Mouse (Mus musculus): ENCODE measurements at regions not wholly inside any gene's neighbourhood (a gene's known extent, or its start where the extent isn't known, plus 50 kb on each side); places are given as distances from the start of the nearest gene placed in this dataset.
A peak's percentile ranks its signal among the peaks of the same experiment; 100 is the strongest.

- WGBS, result 78% methylated on average over 4 of the region's 4 CpGs
- DNase-seq (ENCODE audit: low spot score), result peak; percentile 10
- H3K27ac ChIP-seq (replicated peaks; ENCODE audit: low read depth, low read length), result no peak overlapping the region
- H3K36me3 ChIP-seq (ENCODE audit: control insufficient read depth, insufficient read depth, low read length), result no peaks in the 10 kb centered on the region
- no peaks in the 10 kb centered on the region for H3K9me3 ChIP-seq (ENCODE audit: control insufficient read depth, low read length)
- no peak overlapping the region for H3K9ac ChIP-seq (ENCODE audit: low read depth, low read length)
- H3K27me3 ChIP-seq (replicated peaks; ENCODE audit: control insufficient read depth, insufficient read depth, low read length), result no peaks in the 10 kb centered on the region
- H3K4me3 ChIP-seq (ENCODE audit: low read depth, low read length), result no peak overlapping the region
- H3K4me1 ChIP-seq (ENCODE audit: control insufficient read depth, insufficient read depth, low read length), result no peaks in the 10 kb centered on the region
- no peak overlapping the region for H3K4me2 ChIP-seq (ENCODE audit: low read depth, low read length)
- no peak for ATAC-seq (ENCODE audit: low read depth)
Measured at GRCm38 (mm10) chr4:55623151-55623760, 91.0 kb upstream of the Klf4 start.

GRCm38 (mm10) chr4:55622651-55623050, 90.4 kb upstream of the Klf4 start:
- 72% methylated on average over 4 of the region's 4 CpGs for WGBS
- ATAC-seq (ENCODE audit: low read depth) (no peak), DNase-seq (ENCODE audit: low spot score) (no peak)
- no peaks in the 10 kb centered on the region for H3K36me3 ChIP-seq (ENCODE audit: control insufficient read depth, insufficient read depth, low read length)
- H3K27me3 ChIP-seq (replicated peaks; ENCODE audit: control insufficient read depth, insufficient read depth, low read length), result no peaks in the 10 kb centered on the region
- no peak overlapping the region for H3K9ac ChIP-seq (ENCODE audit: low read depth, low read length)
- H3K9me3 ChIP-seq (ENCODE audit: control insufficient read depth, low read length), result no peaks in the 10 kb centered on the region
- no peak overlapping the region for H3K4me3 ChIP-seq (ENCODE audit: low read depth, low read length)
- H3K27ac ChIP-seq (replicated peaks; ENCODE audit: low read depth, low read length), result no peak overlapping the region
- H3K4me1 ChIP-seq (ENCODE audit: control insufficient read depth, insufficient read depth, low read length), result no peaks in the 10 kb centered on the region
- H3K4me2 ChIP-seq (ENCODE audit: low read depth, low read length), result no peak overlapping the region

- DNase-seq (ENCODE audit: low spot score), result no peak
- ATAC-seq (ENCODE audit: low read depth), result no peak
- H3K9ac ChIP-seq (ENCODE audit: low read depth, low read length), result no peak overlapping the region
- no peaks in the 10 kb centered on the region for H3K36me3 ChIP-seq (ENCODE audit: control insufficient read depth, insufficient read depth, low read length)
- no peaks in the 10 kb centered on the region for H3K4me1 ChIP-seq (ENCODE audit: control insufficient read depth, insufficient read depth, low read length)
- H3K4me2 ChIP-seq (ENCODE audit: low read depth, low read length), result no peak overlapping the region
- no peaks in the 10 kb centered on the region for H3K9me3 ChIP-seq (ENCODE audit: control insufficient read depth, low read length)
- no peak overlapping the region for H3K27ac ChIP-seq (replicated peaks; ENCODE audit: low read depth, low read length)
- H3K4me3 ChIP-seq (ENCODE audit: low read depth, low read length), result no peak overlapping the region
- 73% methylated on average over 3 of the region's 3 CpGs for WGBS
- H3K27me3 ChIP-seq (replicated peaks; ENCODE audit: control insufficient read depth, insufficient read depth, low read length), result no peaks in the 10 kb centered on the region
Measured at GRCm38 (mm10) chr4:55619891-55620290, 87.6 kb upstream of the Klf4 start.

GRCm38 (mm10) chr4:55615808-55616207, 83.5 kb upstream of the Klf4 start:
- Histone ChIP-seq H3K9me3 (ENCODE audit: control insufficient read depth, low read length) (no peaks in the 10 kb centered on the region), H3K9ac (ENCODE audit: low read depth, low read length) (no peak overlapping the region), H3K4me1 (ENCODE audit: control insufficient read depth, insufficient read depth, low read length) (no peaks in the 10 kb centered on the region), H3K27me3 (replicated peaks; ENCODE audit: control insufficient read depth, insufficient read depth, low read length) (no peaks in the 10 kb centered on the region), H3K36me3 (ENCODE audit: control insufficient read depth, insufficient read depth, low read length) (no peaks in the 10 kb centered on the region), H3K4me3 (ENCODE audit: low read depth, low read length) (no peak overlapping the region), H3K27ac (replicated peaks; ENCODE audit: low read depth, low read length) (no peak overlapping the region), H3K4me2 (ENCODE audit: low read depth, low read length) (no peak overlapping the region)
- ATAC-seq (ENCODE audit: low read depth) (no peak), DNase-seq (ENCODE audit: low spot score) (no peak)
- WGBS, result 65% methylated on average over 6 of the region's 6 CpGs

GRCm38 (mm10) chr4:55613523-55613922, 81.3 kb upstream of the Klf4 start:
- DNase-seq (ENCODE audit: low spot score), result no peak
- Histone ChIP-seq H3K27ac (replicated peaks; ENCODE audit: low read depth, low read length) (no peak overlapping the region), H3K9me3 (ENCODE audit: control insufficient read depth, low read length) (no peaks in the 10 kb centered on the region), H3K9ac (ENCODE audit: low read depth, low read length) (no peak overlapping the region), H3K4me3 (ENCODE audit: low read depth, low read length) (no peak overlapping the region), H3K27me3 (replicated peaks; ENCODE audit: control insufficient read depth, insufficient read depth, low read length) (no peaks in the 10 kb centered on the region), H3K4me1 (ENCODE audit: control insufficient read depth, insufficient read depth, low read length) (no peaks in the 10 kb centered on the region), H3K36me3 (ENCODE audit: control insufficient read depth, insufficient read depth, low read length) (no peaks in the 10 kb centered on the region), H3K4me2 (ENCODE audit: low read depth, low read length) (no peak overlapping the region)
- 90% methylated on average over 3 of the region's 3 CpGs for WGBS
- ATAC-seq (ENCODE audit: low read depth), result no peak

GRCm38 (mm10) chr4:55610998-55611397, 78.7 kb upstream of the Klf4 start:
- ATAC-seq (ENCODE audit: low read depth) (no peak), DNase-seq (ENCODE audit: low spot score) (no peak)
- Histone ChIP-seq H3K27me3 (replicated peaks; ENCODE audit: control insufficient read depth, insufficient read depth, low read length) (no peaks in the 10 kb centered on the region), H3K9ac (ENCODE audit: low read depth, low read length) (no peak overlapping the region), H3K9me3 (ENCODE audit: control insufficient read depth, low read length) (no peaks in the 10 kb centered on the region), H3K4me1 (ENCODE audit: control insufficient read depth, insufficient read depth, low read length) (no peaks in the 10 kb centered on the region), H3K27ac (replicated peaks; ENCODE audit: low read depth, low read length) (no peak overlapping the region), H3K4me3 (ENCODE audit: low read depth, low read length) (no peak overlapping the region), H3K4me2 (ENCODE audit: low read depth, low read length) (no peak overlapping the region), H3K36me3 (ENCODE audit: control insufficient read depth, insufficient read depth, low read length) (no peaks in the 10 kb centered on the region)
- WGBS, result 85% methylated on average over 4 of the region's 4 CpGs

GRCm38 (mm10) chr4:55609214-55609613, 76.9 kb upstream of the Klf4 start:
- Histone ChIP-seq H3K4me3 (ENCODE audit: low read depth, low read length) (no peak overlapping the region), H3K9me3 (ENCODE audit: control insufficient read depth, low read length) (no peaks in the 10 kb centered on the region), H3K27me3 (replicated peaks; ENCODE audit: control insufficient read depth, insufficient read depth, low read length) (no peaks in the 10 kb centered on the region), H3K9ac (ENCODE audit: low read depth, low read length) (no peak overlapping the region), H3K36me3 (ENCODE audit: control insufficient read depth, insufficient read depth, low read length) (no peaks in the 10 kb centered on the region), H3K27ac (replicated peaks; ENCODE audit: low read depth, low read length) (no peak overlapping the region), H3K4me2 (ENCODE audit: low read depth, low read length) (no peak overlapping the region), H3K4me1 (ENCODE audit: control insufficient read depth, insufficient read depth, low read length) (no peaks in the 10 kb centered on the region)
- WGBS, result 86% methylated on average over 5 of the region's 5 CpGs
- DNase-seq (ENCODE audit: low spot score), result no peak
- no peak for ATAC-seq (ENCODE audit: low read depth)

GRCm38 (mm10) chr4:55605541-55605940, 73.3 kb upstream of the Klf4 start:
- DNase-seq (ENCODE audit: low spot score) (no peak), ATAC-seq (ENCODE audit: low read depth) (no peak)
- H3K4me3 ChIP-seq (ENCODE audit: low read depth, low read length), result no peak overlapping the region
- no peaks in the 10 kb centered on the region for H3K4me1 ChIP-seq (ENCODE audit: control insufficient read depth, insufficient read depth, low read length)
- no peak overlapping the region for H3K4me2 ChIP-seq (ENCODE audit: low read depth, low read length)
- no peaks in the 10 kb centered on the region for H3K27me3 ChIP-seq (replicated peaks; ENCODE audit: control insufficient read depth, insufficient read depth, low read length)
- H3K36me3 ChIP-seq (ENCODE audit: control insufficient read depth, insufficient read depth, low read length), result no peaks in the 10 kb centered on the region
- no peak overlapping the region for H3K9ac ChIP-seq (ENCODE audit: low read depth, low read length)
- WGBS, result 93% methylated on average over 9 of the region's 9 CpGs
- no peak overlapping the region for H3K27ac ChIP-seq (replicated peaks; ENCODE audit: low read depth, low read length)
- H3K9me3 ChIP-seq (ENCODE audit: control insufficient read depth, low read length), result no peaks in the 10 kb centered on the region

- Histone ChIP-seq H3K4me1 (ENCODE audit: control insufficient read depth, insufficient read depth, low read length) (no peaks in the 10 kb centered on the region), H3K36me3 (ENCODE audit: control insufficient read depth, insufficient read depth, low read length) (no peaks in the 10 kb centered on the region), H3K4me2 (ENCODE audit: low read depth, low read length) (no peak overlapping the region), H3K4me3 (ENCODE audit: low read depth, low read length) (no peak overlapping the region), H3K27ac (replicated peaks; ENCODE audit: low read depth, low read length) (no peak overlapping the region), H3K9ac (ENCODE audit: low read depth, low read length) (no peak overlapping the region), H3K9me3 (ENCODE audit: control insufficient read depth, low read length) (no peaks in the 10 kb centered on the region), H3K27me3 (replicated peaks; ENCODE audit: control insufficient read depth, insufficient read depth, low read length) (no peaks in the 10 kb centered on the region)
- DNase-seq (ENCODE audit: low spot score) (no peak), ATAC-seq (ENCODE audit: low read depth) (no peak)
- 87% methylated on average over 11 of the region's 11 CpGs for WGBS
Measured at GRCm38 (mm10) chr4:55604915-55605314, 72.6 kb upstream of the Klf4 start.
